Mouse (Mus musculus): ENCODE data around the gene Cltrn.

- no peak for TF ChIP-seq ZNF384 (IDR thresholded peaks at IDR 0.05; ENCODE audit: low read depth, low read length)
- TF ChIP-seq POLR2A (IDR thresholded peaks at IDR 0.05; ENCODE audit: low read depth, low read length): no peak
- TF ChIP-seq USF2 (conservative IDR thresholded peaks at IDR 0.05; ENCODE audit: low read depth, low read length): no peak
Observed at GRCm38 (mm10) chrX:164046736-164047135, 41.9 kb upstream of the Cltrn start.
